Mouse (Mus musculus) myocyte (in vitro differentiated cells): ENCODE measurements around the gene Ciz1. TPM values are rescaled to one million over a fixed set of nuclear protein-coding genes. Genes with fewer than 3 reads are reported as not detected.

ENCODE experiments used
- H3K27me3 ChIP-seq: one replicate; pipeline ENCODE4 v1.6.1; 2011; ENCODE audit not compliant: control insufficient read depth, insufficient read depth, insufficient read length
- H3K36me3 ChIP-seq: one replicate; pipeline ENCODE4 v1.6.1; 2011; ENCODE audit not compliant: control insufficient read depth, insufficient read depth
- H3K4me2 ChIP-seq: one replicate; pipeline ENCODE4 v1.6.1; 2011; ENCODE audit warnings: low read depth, control low read depth
- H3K4me3 ChIP-seq: one replicate; pipeline ENCODE4 v1.5.1; 2011; ENCODE audit warnings: mild to moderate bottlenecking, control low read depth, moderate library complexity
- H3K79me2 ChIP-seq: one replicate; pipeline ENCODE4 v1.6.1; 2011; ENCODE audit not compliant: control insufficient read depth, insufficient read depth
- H3ac ChIP-seq: one replicate; pipeline ENCODE4 v1.6.1; 2011; ENCODE audit not compliant: control insufficient read depth, insufficient read length
- CEBPB ChIP-seq: IDR thresholded peaks from 2 replicates; pipeline ENCODE4 v1.6.1; 2011; ENCODE audit warnings: mild to moderate bottlenecking, moderate library complexity; ENCODE audit not compliant: poor library complexity, insufficient read depth, severe bottlenecking
- E2F4 ChIP-seq: IDR thresholded peaks from one replicate; pipeline ENCODE4 v1.6.1; 2011; ENCODE audit warnings: mild to moderate bottlenecking, control low read depth, moderate library complexity; ENCODE audit not compliant: insufficient read depth
- MAX ChIP-seq: IDR thresholded peaks from one replicate; pipeline ENCODE4 v1.6.1; 2011; ENCODE audit warnings: low read depth, mild to moderate bottlenecking, control low read depth
- MYOD1 ChIP-seq, 3 experiments: IDR thresholded peaks; one replicate each; pipeline ENCODE4 v1.6.1; 2011; ENCODE audit warnings: control low read depth in 2 of 3, low read depth in 2 of 3, mild to moderate bottlenecking in 2 of 3, moderate library complexity in 1 of 3; ENCODE audit not compliant: insufficient read length in 2 of 3, control insufficient read depth in 1 of 3
- MYOG ChIP-seq, 3 experiments: IDR thresholded peaks; one replicate each; pipeline ENCODE4 v1.6.1; 2011; ENCODE audit warnings: control low read depth in 2 of 3, low read depth in 2 of 3, mild to moderate bottlenecking in 2 of 3; ENCODE audit not compliant: insufficient read length in 2 of 3, control insufficient read depth in 1 of 3, insufficient read depth in 1 of 3
- POLR2A ChIP-seq: IDR thresholded peaks from one replicate; pipeline ENCODE4 v1.6.1; 2011; ENCODE audit warnings: low read depth, mild to moderate bottlenecking, control low read depth, moderate library complexity; ENCODE audit not compliant: insufficient read length
- POLR2AphosphoS2 ChIP-seq: IDR thresholded peaks from one replicate; pipeline ENCODE4 v1.6.1; 2011; ENCODE audit warnings: low read depth, control low read depth; ENCODE audit not compliant: insufficient read length
- REST ChIP-seq: IDR thresholded peaks from one replicate; pipeline ENCODE4 v1.6.1; 2011; ENCODE audit warnings: mild to moderate bottlenecking, control low read depth, moderate library complexity; ENCODE audit not compliant: insufficient read depth, insufficient read length
- SRF ChIP-seq: IDR thresholded peaks from one replicate; pipeline ENCODE4 v1.6.1; 2011; ENCODE audit warnings: low read depth; ENCODE audit not compliant: control insufficient read depth, insufficient read length
- TCF12 ChIP-seq: IDR thresholded peaks from one replicate; pipeline ENCODE4 v1.6.1; 2011; ENCODE audit warnings: mild to moderate bottlenecking, control low read depth; ENCODE audit not compliant: poor library complexity, insufficient read depth, severe bottlenecking
- TCF3 ChIP-seq: IDR thresholded peaks from one replicate; pipeline ENCODE4 v1.6.1; 2011; ENCODE audit warnings: low read depth, control low read depth; ENCODE audit not compliant: insufficient read length
- USF1 ChIP-seq: IDR thresholded peaks from one replicate; pipeline ENCODE4 v1.6.1; 2011; ENCODE audit warnings: low read depth, mild to moderate bottlenecking, control low read depth, moderate library complexity
- polyA plus RNA-seq: library from polyadenylated mRNA; unstranded; fragments of >200 nt; fragmentation: generic; extraction: Trizol; gene quantifications from one replicate; pipeline ENCODE4 v1.2.1, GENCODE M21; 2012; ENCODE audit warnings: missing spikeins

Ciz1 gene
- polyA plus RNA-seq, 1 experiment = 54.2 TPM

DNA sequence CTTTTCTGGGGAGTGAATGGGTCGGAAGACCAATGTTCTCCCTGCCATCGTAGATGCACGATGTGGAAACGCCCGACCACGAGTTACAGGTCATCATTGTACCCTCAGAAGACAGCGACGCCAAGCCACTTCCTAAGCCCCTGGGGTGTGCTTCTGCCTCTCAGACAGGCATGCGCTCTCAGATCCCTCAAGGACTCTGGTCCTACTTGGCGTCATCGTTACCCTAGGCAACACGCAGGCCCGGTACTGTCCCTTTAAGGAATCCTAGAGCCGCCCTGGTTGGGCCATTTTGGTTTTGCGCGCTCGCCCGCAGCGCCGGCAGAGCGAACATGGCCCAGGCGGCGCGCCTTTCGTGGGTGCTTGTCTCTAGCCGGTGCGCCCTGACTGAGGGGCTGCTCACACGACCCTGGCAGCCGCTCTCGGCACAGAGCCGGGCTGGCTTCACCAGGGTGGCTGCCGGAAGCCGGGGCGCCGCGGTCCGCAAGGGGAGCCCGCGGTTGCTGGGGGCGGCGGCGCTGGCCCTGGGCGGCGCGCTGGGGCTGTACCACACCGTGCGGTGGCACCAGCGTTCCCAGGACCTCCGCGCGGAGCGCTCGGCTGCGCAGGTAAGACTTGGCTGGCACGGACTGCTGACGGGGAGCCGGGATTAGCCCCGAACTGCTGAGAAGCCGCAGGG lies 44.0 kb downstream of the Ciz1 start:
- Histone ChIP-seq H3K27me3 (no peaks in the 10 kb centered on the region), H3K36me3 (no peaks in the 10 kb centered on the region)
- TF ChIP-seq SRF (no peak), MYOG (IDR thresholded peaks at IDR 0.05; ENCODE audit: control insufficient read depth in 1 of 3, insufficient read depth in 1 of 3, insufficient read length in 2 of 3, low read depth in 2 of 3) (peak in 1 of 3 experiments; percentile 30), MAX (no peak), TCF3 (no peak), REST (no peak), TCF12 (no peak), USF1 (no peak), POLR2AphosphoS2 (peak; percentile 63), MYOD1 (IDR thresholded peaks at IDR 0.05; ENCODE audit: control insufficient read depth in 1 of 3, insufficient read length in 2 of 3, low read depth in 2 of 3) (no peak), CEBPB (no peak), E2F4 (peak; percentile 38), POLR2A (peak; percentile 81)

DNA sequence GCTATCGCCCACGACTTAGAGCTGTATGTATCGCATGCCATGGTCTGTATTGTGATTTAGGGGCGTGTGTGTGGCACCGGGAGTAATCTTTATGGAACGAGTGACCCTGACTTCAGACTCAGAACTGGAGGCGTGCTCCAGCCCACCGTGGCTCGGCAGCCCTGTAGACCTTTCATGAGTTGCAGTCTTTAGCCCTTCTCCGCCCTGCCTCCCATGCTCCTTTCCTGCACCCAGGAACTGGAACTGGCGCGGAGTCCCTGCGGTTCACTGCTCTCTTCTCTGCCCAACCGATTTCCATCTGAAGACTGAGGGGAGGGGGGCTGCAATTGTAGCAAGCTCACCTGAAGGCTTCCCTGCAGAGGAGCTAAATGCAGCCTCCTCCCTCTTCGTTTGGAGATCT lies 44.6 kb downstream of the Ciz1 start:
- peak overlapping the region; percentile 83 for H3K4me3 ChIP-seq
- peak overlapping the region; percentile 99 for H3K4me2 ChIP-seq
- H3K27me3 ChIP-seq = no peaks in the 10 kb centered on the region
- peak overlapping the region; percentile 59 for H3ac ChIP-seq
- TF ChIP-seq SRF = no peak
- TF ChIP-seq MAX = no peak
- TF ChIP-seq POLR2A = no peak
- TF ChIP-seq MYOG (IDR thresholded peaks at IDR 0.05; ENCODE audit: control insufficient read depth in 1 of 3, insufficient read depth in 1 of 3, insufficient read length in 2 of 3, low read depth in 2 of 3) = no peak
- TF ChIP-seq TCF12 = no peak
- no peak for TF ChIP-seq MYOD1 (IDR thresholded peaks at IDR 0.05; ENCODE audit: control insufficient read depth in 1 of 3, insufficient read length in 2 of 3, low read depth in 2 of 3)
- no peak for TF ChIP-seq POLR2AphosphoS2
- TF ChIP-seq CEBPB = no peak
- no peak for TF ChIP-seq REST
- no peak for TF ChIP-seq TCF3
- no peak for TF ChIP-seq E2F4
- TF ChIP-seq USF1 = no peak
- H3K36me3 ChIP-seq = no peaks in the 10 kb centered on the region
- H3K79me2 ChIP-seq = peaks cover 23% of the 10 kb centered on the region

More for the DNA sequence above, 44.0 kb downstream of the Ciz1 start:
- Histone ChIP-seq H3K4me3 (peak overlapping the region; percentile 83), H3K4me2 (peak overlapping the region; percentile 99), H3K79me2 (peaks cover 23% of the 10 kb centered on the region), H3ac (peak overlapping the region; percentile 59)

DNA sequence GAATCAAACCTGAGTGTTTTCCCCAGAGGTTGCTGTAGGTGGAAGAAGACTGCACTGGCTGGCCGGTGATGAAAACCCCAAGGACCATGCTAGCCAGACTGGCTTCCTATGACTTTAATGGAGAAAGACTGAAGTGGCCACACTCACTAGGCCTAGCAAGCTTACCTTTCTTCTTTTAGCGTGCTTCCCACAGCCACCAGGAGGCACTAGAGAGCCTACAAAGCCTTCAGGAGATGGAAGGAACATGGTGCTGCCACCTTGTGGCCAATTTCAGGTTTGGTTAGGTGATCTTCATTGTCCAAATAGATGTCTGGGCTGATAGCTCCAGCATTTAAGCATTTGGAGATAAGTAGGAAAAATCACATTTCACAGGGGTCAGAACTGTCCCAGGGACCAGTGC lies 52.5 kb downstream of the Ciz1 start:
- no peaks in the 10 kb centered on the region for H3K79me2 ChIP-seq
- no peaks in the 10 kb centered on the region for H3K27me3 ChIP-seq
- no peak overlapping the region for H3K4me3 ChIP-seq
- no peak for TF ChIP-seq POLR2A
- no peak for TF ChIP-seq REST
- TF ChIP-seq E2F4 = no peak
- TF ChIP-seq CEBPB = no peak
- no peak for TF ChIP-seq USF1
- no peak for TF ChIP-seq MAX
- no peak for TF ChIP-seq TCF12
- no peak for TF ChIP-seq POLR2AphosphoS2
- no peak for TF ChIP-seq MYOD1 (IDR thresholded peaks at IDR 0.05; ENCODE audit: control insufficient read depth in 1 of 3, insufficient read length in 2 of 3, low read depth in 2 of 3)
- no peak for TF ChIP-seq TCF3
- no peak for TF ChIP-seq MYOG (IDR thresholded peaks at IDR 0.05; ENCODE audit: control insufficient read depth in 1 of 3, insufficient read depth in 1 of 3, insufficient read length in 2 of 3, low read depth in 2 of 3)
- TF ChIP-seq SRF = no peak
- no peak overlapping the region for H3ac ChIP-seq
- H3K36me3 ChIP-seq = no peaks in the 10 kb centered on the region
- no peak overlapping the region for H3K4me2 ChIP-seq

DNA sequence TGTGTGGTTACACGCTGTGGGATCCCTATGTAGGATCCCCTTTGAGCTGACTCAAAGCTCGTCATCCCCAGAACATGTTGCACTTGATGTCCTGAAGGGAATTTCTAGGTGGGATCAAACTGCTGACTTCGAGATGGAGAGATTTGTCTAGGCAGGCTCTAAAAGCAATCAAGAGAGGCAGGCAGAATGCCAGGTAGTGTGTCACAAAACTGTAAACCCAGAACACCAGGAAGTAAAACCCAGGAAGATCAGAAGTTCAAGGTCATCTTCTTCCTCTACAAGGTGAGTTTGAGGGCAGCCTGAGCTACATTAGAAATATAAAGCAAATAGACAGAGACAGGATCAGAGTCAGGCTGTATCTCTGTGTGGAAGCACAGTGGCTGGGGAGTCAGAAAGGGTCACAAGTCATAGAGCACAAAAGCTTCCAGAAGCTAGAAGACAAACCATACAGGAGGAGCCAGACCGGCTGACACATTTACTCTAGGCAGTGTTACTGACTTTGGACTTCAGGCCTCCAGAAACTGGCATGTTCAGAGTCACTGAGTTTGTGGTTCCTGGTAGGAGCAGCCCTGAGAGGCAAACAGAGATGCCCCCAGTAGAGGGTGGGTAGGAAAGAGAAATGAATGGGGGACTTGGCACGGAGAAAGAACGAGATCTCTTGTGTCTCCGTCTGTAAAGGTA lies 55.2 kb downstream of the Ciz1 start:
- Histone ChIP-seq H3K36me3 (no peaks in the 10 kb centered on the region), H3K4me2 (no peak overlapping the region), H3ac (no peak overlapping the region), H3K79me2 (no peaks in the 10 kb centered on the region), H3K27me3 (no peaks in the 10 kb centered on the region), H3K4me3 (no peak overlapping the region)
- TF ChIP-seq TCF3 (no peak), SRF (no peak), TCF12 (no peak), MAX (no peak), MYOG (IDR thresholded peaks at IDR 0.05; ENCODE audit: control insufficient read depth in 1 of 3, insufficient read depth in 1 of 3, insufficient read length in 2 of 3, low read depth in 2 of 3) (no peak), CEBPB (no peak), E2F4 (no peak), POLR2AphosphoS2 (no peak), USF1 (no peak), POLR2A (no peak)
